Mouse (Mus musculus) erythroid progenitor cell, adult 5-6 weeks (primary cell): ENCODE results near the gene Arrdc1. TPM values are rescaled to one million over a fixed set of nuclear protein-coding genes. Genes with fewer than 3 reads are reported as not detected.
"Not testable (repeated sequence)": the region's sequence is repeated elsewhere in the genome, so short reads cannot be mapped to it uniquely, and the experiment has no call there.

ENCODE experiments used
- ATAC-seq: replicated peaks from 2 replicates; pipeline ENCODE4 v1.8.0; 2016; ENCODE audit warnings: moderate number of reproducible peaks, mild to moderate bottlenecking, moderate TSS enrichment, inconsistent platforms; ENCODE audit not compliant: poor library complexity, low FRiP score, severe bottlenecking
- total RNA-seq, 2 experiments: library from RNA; stranded (forward) in 1 of 2; stranded (reverse) in 1 of 2; fragments of 150-400 nt in 1 of 2; fragments of 186-747, 209-891 nt in 1 of 2; gene quantifications; 2 replicates each; pipeline versions ENCODE4 v1.2.3 to v1.2.4; 2015 to 2017; ENCODE audit warnings: low replicate concordance in 2 of 2

Gene Arrdc1
- total RNA-seq (2015; ENCODE audit: low replicate concordance): 6.3 and 9.0 TPM in 2 replicates
- 7.7 and 8.4 TPM in 2 replicates for total RNA-seq (2017; ENCODE audit: low replicate concordance)

- peak; percentile 91 for ATAC-seq
Observed at GRCm38 (mm10) chr2:24935057-24935796, at the start of gene Arrdc1. TSS of gene Arrdc1 (minus strand) at chr2:24935252.

- peak; percentile 73 for ATAC-seq
Observed at GRCm38 (mm10) chr2:24976960-24977359, 41.9 kb upstream of the Arrdc1 start.

GRCm38 (mm10) chr2:24975704-24976297 lies 40.7 kb upstream of the Arrdc1 start, which contains the start of gene Pnpla7:
TSS of gene Pnpla7 (plus strand) at chr2:24976033.
- peak; percentile 59 for ATAC-seq

- peak; percentile 89 for ATAC-seq
Observed at GRCm38 (mm10) chr2:24974906-24975703, 40.1 kb upstream of the Arrdc1 start, which contains the start of gene Mrpl41. TSS of gene Mrpl41 (minus strand) at chr2:24975098.

GRCm38 (mm10) chr2:24974452-24974851 lies 39.4 kb upstream of the Arrdc1 start:
- ATAC-seq: peak; percentile 47

GRCm38 (mm10) chr2:24970386-24970785 lies 35.3 kb upstream of the Arrdc1 start:
- no peak for ATAC-seq

GRCm38 (mm10) chr2:24962304-24963000 lies 27.4 kb upstream of the Arrdc1 start, which contains the start of gene Dph7:
TSS of gene Dph7 (plus strand) at chr2:24962400.
- peak; percentile 98 for ATAC-seq

- no peak for ATAC-seq
Observed at GRCm38 (mm10) chr2:24960910-24961309, 25.9 kb upstream of the Arrdc1 start.

GRCm38 (mm10) chr2:24952537-24953055 lies 17.5 kb upstream of the Arrdc1 start:
- ATAC-seq: no peak

- ATAC-seq: peak; percentile 21
Observed at GRCm38 (mm10) chr2:24950189-24950535, 15.1 kb upstream of the Arrdc1 start.

- peak; percentile 97 for ATAC-seq
Observed at GRCm38 (mm10) chr2:24949421-24950188, 14.6 kb upstream of the Arrdc1 start, which contains the start of gene Zmynd19. TSS of gene Zmynd19 (plus strand) at chr2:24949792.

- ATAC-seq: not testable (repeated sequence)
Observed at GRCm38 (mm10) chr2:24944304-24944703, 9.3 kb upstream of the Arrdc1 start.

GRCm38 (mm10) chr2:24942092-24942491 lies 7.0 kb upstream of the Arrdc1 start:
- no peak for ATAC-seq

GRCm38 (mm10) chr2:24934441-24934963 lies 550 bp downstream of the Arrdc1 start:
- peak; percentile 70 for ATAC-seq

GRCm38 (mm10) chr2:24929593-24929992 lies 5.5 kb downstream of the Arrdc1 start:
- no peak for ATAC-seq

- ATAC-seq: no peak
Observed at GRCm38 (mm10) chr2:24929119-24929518, 5.9 kb downstream of the Arrdc1 start.

- no peak for ATAC-seq
Observed at GRCm38 (mm10) chr2:24927810-24928479, 7.1 kb downstream of the Arrdc1 start.

GRCm38 (mm10) chr2:24926965-24927358 lies 8.1 kb downstream of the Arrdc1 start:
- no peak for ATAC-seq
